Mouse (Mus musculus): ENCODE measurements around the gene Wnt2.

Gene Wnt2

DNA sequence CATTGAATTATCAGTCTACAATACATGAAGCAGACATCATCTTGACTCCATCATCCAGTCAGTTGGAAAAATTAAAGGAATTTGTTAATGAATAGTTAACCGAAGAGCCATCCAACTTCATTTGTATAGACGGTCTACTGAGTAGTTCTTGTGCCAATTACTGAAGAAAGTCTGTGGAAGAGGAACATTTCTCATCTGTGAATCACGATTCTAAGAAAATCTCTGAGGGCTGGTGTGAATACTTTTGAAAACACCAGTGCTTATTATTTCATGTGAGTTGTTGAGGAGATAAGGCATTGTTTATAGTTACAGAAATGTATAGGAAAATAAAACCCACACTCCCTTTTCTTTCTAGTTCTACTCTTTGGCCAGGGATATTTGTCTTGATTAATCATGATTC is 51.5 kb downstream of the Wnt2 start:
- in situ Hi-C loops (cut with MboI, MseI), result no loop called here

DNA sequence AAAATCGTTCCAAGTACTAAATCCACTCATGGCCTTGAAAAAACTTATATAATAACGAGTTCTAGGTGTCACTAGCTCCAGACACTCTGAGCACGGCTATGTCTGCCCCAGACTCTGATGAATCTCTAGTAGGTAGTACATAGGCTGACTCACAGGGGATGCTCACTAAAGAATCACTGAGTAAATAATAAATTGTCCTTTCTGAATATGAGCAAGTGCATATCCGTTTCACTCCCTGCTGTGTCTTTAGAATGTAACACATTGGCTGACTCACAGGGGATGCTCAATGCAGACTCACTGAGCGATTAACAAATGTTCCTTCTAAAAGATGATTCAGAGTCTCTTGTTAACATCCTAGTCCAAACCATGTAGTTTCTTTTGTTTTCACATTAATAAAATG is 52.1 kb downstream of the Wnt2 start:
- in situ Hi-C loops (cut with MboI, MseI), result no loop called here

DNA sequence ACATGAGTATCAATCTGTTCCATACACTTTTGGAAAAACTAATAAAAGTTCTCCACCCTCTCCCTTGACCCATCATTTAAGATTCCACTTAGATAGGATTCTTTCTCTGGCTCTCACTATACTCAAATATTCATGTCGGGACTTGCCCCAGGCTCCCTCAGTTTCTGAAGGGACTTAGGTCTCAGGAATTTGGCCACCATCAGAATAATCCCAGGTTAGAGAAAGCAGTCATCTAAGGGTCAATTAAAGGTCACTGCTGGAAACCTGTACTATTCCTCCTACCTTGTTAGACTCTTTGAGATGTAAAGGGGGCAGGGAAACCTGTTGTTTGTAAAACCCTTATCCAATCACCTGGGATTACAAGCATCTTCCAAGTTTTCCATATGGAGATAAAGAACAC is 53.2 kb downstream of the Wnt2 start:
- in situ Hi-C loops (cut with MboI, MseI), result no loop called here

DNA sequence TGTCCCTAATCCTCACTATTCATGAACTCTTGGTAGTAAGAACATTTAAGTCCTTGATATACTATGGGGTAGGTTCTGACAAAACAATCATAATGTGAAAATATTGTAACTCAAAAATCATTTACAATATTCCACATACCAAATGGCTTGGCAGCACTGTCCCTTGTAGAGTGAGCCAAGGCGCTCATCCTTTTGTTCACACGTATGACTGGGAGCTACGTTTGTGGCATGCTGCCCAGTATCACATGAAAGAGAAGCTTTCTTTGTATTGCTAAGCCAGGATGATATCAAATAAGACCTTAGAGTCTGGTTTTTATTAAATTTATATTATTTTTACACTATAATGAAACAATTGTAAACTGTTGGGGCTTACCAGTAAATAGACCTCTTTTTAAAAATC is 56.0 kb downstream of the Wnt2 start:
- in situ Hi-C loops (cut with MboI, MseI), result no loop called here

DNA sequence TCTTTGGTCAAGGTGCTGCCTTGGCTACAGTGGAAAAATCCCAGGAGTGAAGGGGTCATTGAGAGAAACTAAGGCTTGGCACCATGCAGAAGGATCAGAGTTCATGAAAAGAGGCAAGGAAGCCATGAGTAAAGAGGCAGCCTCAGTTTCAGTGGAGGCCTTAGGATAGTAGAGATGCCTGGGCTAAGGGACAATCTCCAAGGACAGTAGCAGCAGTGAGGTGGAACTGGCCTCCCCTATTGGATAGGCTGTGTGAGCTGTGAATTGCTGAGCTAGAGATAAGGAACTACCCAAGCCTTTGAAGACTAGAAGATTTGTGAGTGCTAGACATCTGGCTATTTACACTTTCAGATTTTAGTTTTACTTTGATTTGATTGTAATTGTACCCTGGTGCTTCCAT is 59.0 kb downstream of the Wnt2 start:
- in situ Hi-C loops (cut with MboI, MseI), result no loop called here

DNA sequence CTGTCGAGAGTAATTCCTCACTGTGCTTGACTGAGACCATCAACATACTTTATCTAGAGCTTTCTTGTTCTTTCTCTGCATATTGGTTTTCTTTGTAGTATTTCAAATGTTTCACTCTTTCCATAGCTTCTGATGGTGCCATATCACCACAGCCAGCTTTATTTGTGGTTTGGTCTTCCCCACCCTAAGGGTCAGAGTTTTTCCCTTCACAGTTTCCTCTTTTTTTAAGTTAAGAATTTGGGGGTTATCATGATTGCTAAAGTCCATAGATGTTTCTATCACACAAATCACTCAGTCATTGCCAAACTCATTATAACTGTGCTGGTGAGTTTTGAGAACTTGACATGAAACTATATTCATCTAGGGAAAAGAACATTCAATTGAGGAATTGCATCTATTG is 60.6 kb downstream of the Wnt2 start:
- in situ Hi-C loops (cut with MboI, MseI), result no loop called here

DNA sequence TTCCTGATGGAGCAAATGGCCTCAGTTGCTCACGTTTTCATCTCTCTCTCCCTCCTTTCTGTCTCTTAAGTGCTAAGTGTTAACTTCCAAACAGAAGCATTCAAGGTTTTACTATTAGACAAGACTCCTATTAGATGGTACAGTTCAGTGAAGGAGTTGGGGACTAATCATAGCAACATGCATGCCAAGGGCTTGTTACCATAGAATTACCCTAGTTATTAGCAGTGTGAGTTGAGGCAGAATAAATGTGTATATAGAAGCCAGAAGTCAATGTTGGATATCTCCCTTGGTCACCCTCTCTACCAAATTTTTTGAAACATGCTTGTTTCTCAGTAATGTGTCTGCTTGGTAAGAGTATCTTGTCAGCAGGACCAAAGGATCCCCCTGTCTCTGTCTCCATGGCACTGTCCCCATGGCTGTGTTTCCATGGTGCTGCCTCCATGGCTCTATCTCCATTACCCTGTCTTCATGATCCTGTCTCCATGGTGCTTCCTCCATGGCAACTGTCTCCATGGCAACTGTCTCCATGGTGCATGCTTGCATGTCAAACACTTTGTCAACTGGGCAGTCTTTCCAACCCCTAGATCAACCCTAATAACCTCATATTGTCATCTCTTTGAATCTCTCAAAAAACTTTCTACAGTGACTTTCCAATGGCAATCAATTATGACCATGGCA is 61.8 kb downstream of the Wnt2 start:
- in situ Hi-C loops (cut with MboI, MseI), result no loop called here

DNA sequence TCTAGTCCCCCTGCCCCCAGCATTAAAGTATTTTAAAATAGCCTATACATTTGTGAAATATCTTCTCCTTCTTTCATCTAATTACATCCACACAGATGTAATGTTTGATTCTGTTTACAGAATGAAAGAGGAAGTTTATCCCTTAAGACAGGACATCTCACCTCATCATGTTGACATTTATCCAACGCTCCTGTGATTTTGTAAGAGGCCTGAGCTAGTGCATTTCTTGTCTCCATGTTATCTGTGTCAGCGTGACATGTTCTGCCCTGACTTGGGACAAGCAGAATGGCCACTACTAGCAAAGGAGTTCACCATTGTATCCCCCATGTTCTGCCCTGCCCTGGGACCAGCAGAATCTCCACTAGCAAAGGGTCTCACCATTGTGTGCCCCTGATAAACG is 66.9 kb downstream of the Wnt2 start:
- in situ Hi-C loops (cut with MboI, MseI), result no loop called here

DNA sequence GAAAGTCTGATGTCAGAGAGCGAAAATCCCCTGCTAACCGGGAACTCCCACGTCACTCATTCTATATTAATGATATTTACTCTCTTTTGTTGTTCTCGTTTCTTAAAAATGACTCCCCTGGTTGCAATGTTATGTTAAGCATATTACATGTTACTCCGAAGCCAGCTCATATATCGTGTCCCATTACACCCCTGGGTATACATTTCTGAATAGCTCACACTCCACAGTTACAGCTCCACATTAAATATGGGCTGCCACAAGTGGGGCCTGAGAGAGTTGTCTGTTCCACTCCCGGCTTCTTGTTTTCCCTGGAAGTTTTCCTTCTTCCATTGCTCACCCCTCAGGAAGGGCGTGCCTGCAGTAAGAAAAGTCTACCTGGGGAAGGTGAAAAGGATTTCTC is 78.6 kb downstream of the Wnt2 start:
- in situ Hi-C loops (cut with MboI, MseI), result no loop called here

- in situ Hi-C loops (cut with MboI, MseI), result no loop called here
These were observed 81.3 kb downstream of the Wnt2 start for GRCm38 (mm10) chr6:17949103-17949502.

- in situ Hi-C loops (cut with MboI, MseI), result no loop called here
These were observed 83.1 kb downstream of the Wnt2 start for GRCm38 (mm10) chr6:17947130-17947831.

DNA sequence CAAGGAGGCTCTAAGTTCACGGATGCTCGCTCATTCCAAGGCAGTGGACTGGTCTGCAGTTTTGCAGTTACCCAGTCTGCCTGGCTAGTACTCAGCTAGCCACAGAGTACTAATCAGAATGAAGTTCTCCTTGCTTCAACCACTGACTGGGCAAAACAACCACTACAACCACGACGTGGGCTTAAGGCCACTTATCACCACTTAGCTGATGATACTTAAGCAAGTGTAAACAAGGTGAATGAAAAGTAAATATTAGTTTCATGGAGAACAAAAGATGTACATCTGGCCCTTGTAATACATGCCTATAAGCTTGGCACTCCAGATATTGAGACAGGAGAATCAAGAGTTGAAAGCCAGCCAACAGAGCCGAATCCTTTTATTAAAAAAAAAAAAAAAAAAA is 83.9 kb downstream of the Wnt2 start:
- in situ Hi-C loops (cut with MboI, MseI), result no loop called here

DNA sequence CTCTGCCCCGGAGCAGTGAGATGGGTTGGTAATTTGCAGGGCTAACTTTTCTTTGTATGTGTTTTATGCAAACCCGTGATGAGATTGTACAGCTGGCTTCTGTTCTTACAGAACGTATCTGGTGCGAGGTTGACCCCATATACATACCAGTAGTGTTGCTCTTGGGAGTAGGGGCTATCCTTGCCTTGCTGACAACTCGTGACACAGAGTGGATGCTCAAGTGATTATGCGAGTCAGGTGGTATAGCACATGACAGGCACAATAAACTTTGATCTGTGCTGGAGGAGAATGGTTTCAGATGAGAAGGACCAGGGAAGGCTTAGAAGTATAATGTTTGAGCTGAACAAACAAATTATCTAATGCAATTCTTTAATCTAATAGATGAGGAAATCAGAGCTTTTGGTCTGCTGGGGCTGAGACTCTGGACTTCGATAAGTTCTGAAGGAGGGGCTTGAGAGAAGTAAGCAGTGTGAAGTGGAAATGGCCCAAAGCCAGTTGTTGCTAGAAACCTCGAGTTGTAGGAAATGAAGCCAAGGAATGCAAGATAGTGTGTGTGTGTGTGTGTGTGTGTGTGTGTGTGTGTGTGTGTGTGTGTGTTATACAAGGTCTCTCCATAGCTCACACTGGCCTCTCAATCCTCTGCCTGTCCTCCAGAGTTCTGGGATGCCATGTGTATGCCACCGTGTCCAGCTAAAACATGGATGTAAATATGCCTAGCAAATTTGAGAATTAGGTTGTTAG is 86.3 kb downstream of the Wnt2 start:
- in situ Hi-C loops (cut with MboI, MseI), result no loop called here

DNA sequence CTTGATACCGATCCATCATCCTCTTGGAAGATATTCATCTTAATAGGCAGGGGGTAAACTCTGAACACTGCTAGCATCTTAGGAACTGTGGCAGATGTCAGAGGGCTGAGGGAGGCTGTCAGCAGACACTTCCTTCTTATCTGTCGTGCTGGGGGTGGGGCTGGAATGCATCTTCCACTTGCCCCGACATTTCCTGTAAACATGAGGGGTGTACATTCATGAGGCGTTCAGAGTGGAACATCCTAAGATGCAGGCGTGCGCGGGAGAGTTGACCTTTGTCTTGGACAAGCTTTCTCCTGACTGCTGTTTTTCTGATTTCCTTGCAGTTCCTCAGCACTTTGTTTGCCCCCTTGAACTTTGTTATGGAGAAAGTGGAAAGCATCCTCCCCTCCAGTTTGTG is 88.0 kb downstream of the Wnt2 start:
- in situ Hi-C loops (cut with MboI, MseI), result no loop called here

- in situ Hi-C loops (cut with MboI, MseI), result no loop called here
These were observed 88.5 kb downstream of the Wnt2 start for GRCm38 (mm10) chr6:17941916-17942315.
